Mouse (Mus musculus): ENCODE measurements at regions not wholly inside any gene's neighbourhood (a gene's known extent, or its start where the extent isn't known, plus 50 kb on each side); places are given as distances from the start of the nearest gene placed in this dataset.

GRCm38 (mm10) chr13:48316747-48317146 is 55.7 kb downstream of the Id4 start:
- no peak overlapping the region for H3K4me3 ChIP-seq
- H3K9me3 ChIP-seq: no peaks in the 10 kb centered on the region
- no peaks in the 10 kb centered on the region for H3K36me3 ChIP-seq
- no peaks in the 10 kb centered on the region for H3K27me3 ChIP-seq
- no peak overlapping the region for H3K4me2 ChIP-seq
- peaks cover 5% of the 10 kb centered on the region; the same call in 1 of the 2 replicates for H3K4me1 ChIP-seq
- H3K27ac ChIP-seq: no peak overlapping the region
- ATAC-seq (ENCODE audit: borderline replicate concordance, extremely low read depth, low FRiP score, low TSS enrichment): no peak
- no peak overlapping the region for H3K9ac ChIP-seq
- 26% methylated on average over 9 of the region's 9 CpGs for WGBS

- WGBS: 44% methylated on average over 7 of the region's 7 CpGs
- no peak overlapping the region for H3K4me2 ChIP-seq
- no peak overlapping the region for H3K9ac ChIP-seq
- no peak for ATAC-seq (ENCODE audit: borderline replicate concordance, extremely low read depth, low FRiP score, low TSS enrichment)
- H3K27me3 ChIP-seq: no peaks in the 10 kb centered on the region
- no peaks in the 10 kb centered on the region for H3K9me3 ChIP-seq
- H3K36me3 ChIP-seq: no peaks in the 10 kb centered on the region
- H3K4me3 ChIP-seq: no peak overlapping the region
- H3K27ac ChIP-seq: no peak overlapping the region
- H3K4me1 ChIP-seq: peaks cover 5% of the 10 kb centered on the region; the same call in 1 of the 2 replicates
These were observed 56.4 kb downstream of the Id4 start for GRCm38 (mm10) chr13:48317457-48317856.

GRCm38 (mm10) chr13:48319001-48319400 is 58.0 kb downstream of the Id4 start:
- H3K27ac ChIP-seq: no peak overlapping the region
- 64% methylated on average over 7 of the region's 7 CpGs for WGBS
- no peak for ATAC-seq (ENCODE audit: borderline replicate concordance, extremely low read depth, low FRiP score, low TSS enrichment)

GRCm38 (mm10) chr13:48324290-48324718 is 63.3 kb downstream of the Id4 start:
- no peak for ATAC-seq (ENCODE audit: borderline replicate concordance, extremely low read depth, low FRiP score, low TSS enrichment)

More at GRCm38 (mm10) chr13:48319001-48319400, 58.0 kb downstream of the Id4 start:
- Histone ChIP-seq H3K4me1 (peaks cover 5% of the 10 kb centered on the region; the same call in 1 of the 2 replicates), H3K9ac (no peak overlapping the region), H3K4me2 (no peak overlapping the region), H3K36me3 (no peaks in the 10 kb centered on the region), H3K9me3 (no peaks in the 10 kb centered on the region), H3K27me3 (no peaks in the 10 kb centered on the region), H3K4me3 (no peak overlapping the region)

GRCm38 (mm10) chr13:48330619-48331018 is 69.6 kb downstream of the Id4 start:
- Histone ChIP-seq H3K9ac (no peak overlapping the region), H3K4me3 (no peak overlapping the region), H3K4me1 (no peaks in the 10 kb centered on the region), H3K9me3 (no peaks in the 10 kb centered on the region), H3K27ac (no peak overlapping the region), H3K4me2 (no peak overlapping the region), H3K36me3 (no peaks in the 10 kb centered on the region), H3K27me3 (no peaks in the 10 kb centered on the region)
- 59% methylated on average over 11 of the region's 11 CpGs for WGBS
- ATAC-seq (ENCODE audit: borderline replicate concordance, extremely low read depth, low FRiP score, low TSS enrichment): no peak

More at GRCm38 (mm10) chr13:48324290-48324718, 63.3 kb downstream of the Id4 start:
- H3K4me1 ChIP-seq: 0 out of 2 replicates have a peak, but pooled peaks cover 2% of the 10 kb centered on the region
- no peaks in the 10 kb centered on the region for H3K9me3 ChIP-seq
- H3K27ac ChIP-seq: no peak overlapping the region
- no peak overlapping the region for H3K9ac ChIP-seq
- WGBS: 9% methylated on average over 8 of the region's 8 CpGs
- H3K4me3 ChIP-seq: no peak overlapping the region
- no peaks in the 10 kb centered on the region for H3K36me3 ChIP-seq
- 0 out of 2 replicates have a peak overlapping the region, but pooled peaks have one; percentile 9 for H3K4me2 ChIP-seq
- H3K27me3 ChIP-seq: no peaks in the 10 kb centered on the region

- WGBS: 60% methylated on average over 13 of the region's 13 CpGs
- H3K9me3 ChIP-seq: no peaks in the 10 kb centered on the region
- H3K4me1 ChIP-seq: no peaks in the 10 kb centered on the region
- H3K27me3 ChIP-seq: no peaks in the 10 kb centered on the region
- H3K4me2 ChIP-seq: no peak overlapping the region
- H3K9ac ChIP-seq: no peak overlapping the region
- H3K4me3 ChIP-seq: no peak overlapping the region
- no peak for ATAC-seq (ENCODE audit: borderline replicate concordance, extremely low read depth, low FRiP score, low TSS enrichment)
- no peak overlapping the region for H3K27ac ChIP-seq
- no peaks in the 10 kb centered on the region for H3K36me3 ChIP-seq
These were observed 75.1 kb downstream of the Id4 start for GRCm38 (mm10) chr13:48336135-48336534.

GRCm38 (mm10) chr13:48336602-48337001 is 75.6 kb downstream of the Id4 start:
- no peak for ATAC-seq (ENCODE audit: borderline replicate concordance, extremely low read depth, low FRiP score, low TSS enrichment)
- Histone ChIP-seq H3K4me3 (no peak overlapping the region), H3K36me3 (no peaks in the 10 kb centered on the region), H3K4me2 (no peak overlapping the region), H3K27me3 (no peaks in the 10 kb centered on the region), H3K9ac (no peak overlapping the region), H3K9me3 (no peaks in the 10 kb centered on the region), H3K27ac (no peak overlapping the region), H3K4me1 (no peaks in the 10 kb centered on the region)
- 57% methylated on average over 11 of the region's 11 CpGs for WGBS

- no peaks in the 10 kb centered on the region for H3K4me1 ChIP-seq
- WGBS: 31% methylated on average over 6 of the region's 6 CpGs
- no peak overlapping the region for H3K27ac ChIP-seq
- no peaks in the 10 kb centered on the region for H3K27me3 ChIP-seq
- H3K9me3 ChIP-seq: no peaks in the 10 kb centered on the region
- no peak overlapping the region for H3K4me3 ChIP-seq
- no peaks in the 10 kb centered on the region for H3K36me3 ChIP-seq
- no peak overlapping the region for H3K4me2 ChIP-seq
- ATAC-seq (ENCODE audit: borderline replicate concordance, extremely low read depth, low FRiP score, low TSS enrichment): no peak
- no peak overlapping the region for H3K9ac ChIP-seq
These were observed 77.5 kb downstream of the Id4 start for GRCm38 (mm10) chr13:48338561-48338960.

- Histone ChIP-seq H3K4me1 (no peaks in the 10 kb centered on the region), H3K27ac (no peak overlapping the region), H3K4me3 (no peak overlapping the region), H3K36me3 (no peaks in the 10 kb centered on the region), H3K27me3 (no peaks in the 10 kb centered on the region), H3K9me3 (no peaks in the 10 kb centered on the region), H3K9ac (no peak overlapping the region), H3K4me2 (no peak overlapping the region)
- ATAC-seq (ENCODE audit: borderline replicate concordance, extremely low read depth, low FRiP score, low TSS enrichment): no peak
- WGBS: 88% methylated on average over 9 of the region's 9 CpGs
These were observed 89.1 kb downstream of the Id4 start for GRCm38 (mm10) chr13:48350124-48350523.

- ATAC-seq (ENCODE audit: borderline replicate concordance, extremely low read depth, low FRiP score, low TSS enrichment): no peak
- Histone ChIP-seq H3K4me2 (no peak overlapping the region), H3K27ac (no peak overlapping the region), H3K27me3 (no peaks in the 10 kb centered on the region), H3K4me1 (no peaks in the 10 kb centered on the region), H3K9me3 (no peaks in the 10 kb centered on the region), H3K4me3 (no peak overlapping the region), H3K9ac (no peak overlapping the region), H3K36me3 (no peaks in the 10 kb centered on the region)
- WGBS: 38% methylated on average over 11 of the region's 11 CpGs
These were observed 89.9 kb downstream of the Id4 start for GRCm38 (mm10) chr13:48350955-48351354.

GRCm38 (mm10) chr13:48357118-48357517 is 96.1 kb downstream of the Id4 start:
- Histone ChIP-seq H3K4me2 (no peak overlapping the region), H3K27me3 (no peaks in the 10 kb centered on the region), H3K9me3 (no peaks in the 10 kb centered on the region), H3K36me3 (no peaks in the 10 kb centered on the region), H3K4me1 (no peaks in the 10 kb centered on the region), H3K9ac (no peak overlapping the region), H3K27ac (no peak overlapping the region), H3K4me3 (no peak overlapping the region)
- no peak for ATAC-seq (ENCODE audit: borderline replicate concordance, extremely low read depth, low FRiP score, low TSS enrichment)
- 79% methylated on average over 1 of the region's 1 CpGs for WGBS

- H3K27me3 ChIP-seq: no peaks in the 10 kb centered on the region
- no peaks in the 10 kb centered on the region for H3K9me3 ChIP-seq
- WGBS: 93% methylated on average over 7 of the region's 7 CpGs
- no peak overlapping the region for H3K9ac ChIP-seq
- H3K4me1 ChIP-seq: no peaks in the 10 kb centered on the region
- H3K4me2 ChIP-seq: no peak overlapping the region
- ATAC-seq (ENCODE audit: borderline replicate concordance, extremely low read depth, low FRiP score, low TSS enrichment): no peak
- H3K4me3 ChIP-seq: no peak overlapping the region
- no peaks in the 10 kb centered on the region for H3K36me3 ChIP-seq
- H3K27ac ChIP-seq: no peak overlapping the region
These were observed 96.6 kb downstream of the Id4 start for GRCm38 (mm10) chr13:48357640-48358039.

- no peaks in the 10 kb centered on the region for H3K27me3 ChIP-seq
- H3K36me3 ChIP-seq: no peaks in the 10 kb centered on the region
- H3K27ac ChIP-seq: no peak overlapping the region
- no peak overlapping the region for H3K9ac ChIP-seq
- H3K9me3 ChIP-seq: no peaks in the 10 kb centered on the region
- H3K4me1 ChIP-seq: no peaks in the 10 kb centered on the region
- H3K4me3 ChIP-seq: no peak overlapping the region
- ATAC-seq (ENCODE audit: borderline replicate concordance, extremely low read depth, low FRiP score, low TSS enrichment): no peak
- no peak overlapping the region for H3K4me2 ChIP-seq
- 60% methylated on average over 9 of the region's 9 CpGs for WGBS
These were observed 110.0 kb downstream of the Id4 start for GRCm38 (mm10) chr13:48371060-48371459.

All from lung, embryonic 15.5 days (tissue).